ENCODE assay signal across 7 mouse cellular contexts in genomic region chr5:33628820-33629300, GRCm38 (mm10). TPM values are rescaled to one million over a fixed set of nuclear protein-coding genes. Genes with fewer than 3 reads are reported as not detected.
DNase-seq lines count a peak whose midpoint lies in the region; ATAC-seq and TF ChIP-seq lines count a peak whose summit lies in the region.

No protein-coding gene starts in this region.

- peak overlapping the region; percentile 96 for H3K27ac ChIP-seq in CH12.LX (ENCODE audit: insufficient read depth, low read depth)
- H3K27ac ChIP-seq in embryonic facial prominence, embryonic 12.5 days: peak overlapping the region; percentile 89
- peak overlapping the region; percentile 92 for H3K27ac ChIP-seq in heart, embryonic 11.5 days (ENCODE audit: low read depth, low read length)
- peak overlapping the region; percentile 86 for H3K27ac ChIP-seq in kidney, embryonic 16.5 days (ENCODE audit: low read length)
- peak overlapping the region; percentile 88 for H3K27ac ChIP-seq in lung, embryonic 14.5 days (ENCODE audit: low read depth)

- H3K9me3 ChIP-seq in CH12.LX (replicated peaks; ENCODE audit: low read length): no peaks in the 10 kb centered on the region
- no peaks in the 10 kb centered on the region for H3K9me3 ChIP-seq in embryonic facial prominence, embryonic 12.5 days
- no peaks in the 10 kb centered on the region for H3K9me3 ChIP-seq in heart, embryonic 11.5 days (replicated peaks; ENCODE audit: control insufficient read depth, low read length)
- no peaks in the 10 kb centered on the region for H3K9me3 ChIP-seq in kidney, embryonic 16.5 days (ENCODE audit: low read length)
- no peaks in the 10 kb centered on the region for H3K9me3 ChIP-seq in lung, embryonic 14.5 days (ENCODE audit: low read depth, low read length)

- peaks cover 0 to 26% of the 10 kb centered on the region in 2 experiments for H3K36me3 ChIP-seq in CH12.LX (replicated peaks in 1 of 2; ENCODE audit: control insufficient read depth in 1 of 2, insufficient read depth in 1 of 2, low read length in 1 of 2)
- no peaks in the 10 kb centered on the region for H3K36me3 ChIP-seq in embryonic facial prominence, embryonic 12.5 days
- H3K36me3 ChIP-seq in heart, embryonic 11.5 days (ENCODE audit: control insufficient read depth, insufficient read depth, low read length): no peaks in the 10 kb centered on the region
- H3K36me3 ChIP-seq in kidney, embryonic 16.5 days (ENCODE audit: insufficient read depth, low read length): no peaks in the 10 kb centered on the region
- H3K36me3 ChIP-seq in lung, embryonic 14.5 days (ENCODE audit: insufficient read depth): no peaks in the 10 kb centered on the region

- ATAC-seq in embryonic facial prominence, embryonic 12.5 days (ENCODE audit: insufficient number of reproducible peaks, insufficient read depth, low FRiP score, low TSS enrichment): no peak; the same call in 1 of the 2 replicates
- peak; percentile 40; the same call in 1 of the 2 replicates for ATAC-seq in heart, embryonic 11.5 days (replicated peaks; ENCODE audit: insufficient number of reproducible peaks, low FRiP score, low TSS enrichment)
- ATAC-seq in kidney, embryonic 16.5 days (ENCODE audit: low FRiP score, low TSS enrichment): no peak
- ATAC-seq in lung, embryonic 14.5 days (ENCODE audit: insufficient read depth): no peak; the same call in 1 of the 2 replicates

- TF ChIP-seq RAD21 in CH12.LX (IDR thresholded peaks at IDR 0.05; ENCODE audit: low read depth, low read length): no peak

- peaks cover 3 to 43% of the 10 kb centered on the region in 2 experiments; a peak in 3 of 4 replicates for H3K4me1 ChIP-seq in CH12.LX (ENCODE audit: control insufficient read depth in 1 of 2, insufficient read depth in 2 of 2)
- peaks cover 17% of the 10 kb centered on the region for H3K4me1 ChIP-seq in embryonic facial prominence, embryonic 12.5 days
- peaks cover 14% of the 10 kb centered on the region for H3K4me1 ChIP-seq in heart, embryonic 11.5 days (ENCODE audit: control insufficient read depth, insufficient read depth, low read length)
- peaks cover 16% of the 10 kb centered on the region for H3K4me1 ChIP-seq in kidney, embryonic 16.5 days (ENCODE audit: insufficient read depth, low read length)
- peaks cover 9% of the 10 kb centered on the region for H3K4me1 ChIP-seq in lung, embryonic 14.5 days (ENCODE audit: insufficient read depth)

- no peak for TF ChIP-seq POLR2A in CH12.LX (IDR thresholded peaks at IDR 0.05; ENCODE audit: low read depth, low read length)

- H3K4me3 ChIP-seq in CH12.LX (replicated peaks in 1 of 3; ENCODE audit: low read depth in 2 of 3, low read length in 2 of 3, poor library complexity in 1 of 3): peak overlapping the region; percentile 82 to 92 (median 86)
- H3K4me3 ChIP-seq in embryonic facial prominence, embryonic 12.5 days: peak overlapping the region; percentile 81
- peak overlapping the region; percentile 89 for H3K4me3 ChIP-seq in heart, embryonic 11.5 days (ENCODE audit: low read depth, low read length)
- H3K4me3 ChIP-seq in kidney, embryonic 16.5 days (ENCODE audit: low read length): peak overlapping the region; percentile 90
- H3K4me3 ChIP-seq in lung, embryonic 14.5 days (ENCODE audit: low read depth, low read length): peak overlapping the region; percentile 65

- no peak for TF ChIP-seq EP300 in CH12.LX (IDR thresholded peaks at IDR 0.05; ENCODE audit: low read length)

- dilution Hi-C loops in CH12.LX (cut with MboI; ENCODE audit: extremely low pct_ligation_motif_present, extremely low pct_unique_long_range_greater_than_20kb, low sequenced_read_pairs): no loop called here

- peaks cover 10% of the 10 kb centered on the region for H3K79me2 ChIP-seq in CH12.LX (replicated peaks; ENCODE audit: control insufficient read depth, extremely low read depth, insufficient read depth, poor library complexity, severe bottlenecking)

- DNase-seq in CH12.LX (ENCODE audit: extremely low read depth) (peak; percentile 57), R1 (ENCODE audit: low read depth, low spot score) (peak; percentile 77)
- DNase-seq in lung, embryonic 14.5 days: peak; percentile 68
- DNase-seq in ovary, postnatal 10 days (ENCODE audit: low spot score): peak; percentile 29

- TF ChIP-seq CTCF in CH12.LX (conservative IDR thresholded peaks at IDR 0.05 in 1 of 2, IDR thresholded peaks at IDR 0.05 in 1 of 2; ENCODE audit: low read depth in 2 of 2, low read length in 2 of 2): no peak
- TF ChIP-seq CTCF in lung, embryonic 14.5 days (IDR thresholded peaks at IDR 0.05; ENCODE audit: low read depth): no peak

- H3K27me3 ChIP-seq in CH12.LX (replicated peaks): no peaks in the 10 kb centered on the region
- H3K27me3 ChIP-seq in embryonic facial prominence, embryonic 12.5 days: no peaks in the 10 kb centered on the region
- no peaks in the 10 kb centered on the region for H3K27me3 ChIP-seq in heart, embryonic 11.5 days (ENCODE audit: control insufficient read depth, insufficient read depth, low read length)
- H3K27me3 ChIP-seq in kidney, embryonic 16.5 days (ENCODE audit: insufficient read depth, low read length): no peaks in the 10 kb centered on the region
- no peaks in the 10 kb centered on the region for H3K27me3 ChIP-seq in lung, embryonic 14.5 days (ENCODE audit: insufficient read depth, low read length)

- in situ Hi-C loops in CH12.LX (cut with MboI; ENCODE audit: low pct_ligation_motif_present, low pct_unique_long_range_greater_than_20kb, low sequenced_read_pairs): no loop called here

- peak overlapping the region; percentile 10; the same call in 1 of the 2 replicates for H3K4me2 ChIP-seq in CH12.LX (ENCODE audit: insufficient read depth, low read depth, poor library complexity, severe bottlenecking)
- peak overlapping the region; percentile 78 for H3K4me2 ChIP-seq in embryonic facial prominence, embryonic 12.5 days (replicated peaks)
- peak overlapping the region; percentile 63 for H3K4me2 ChIP-seq in heart, embryonic 11.5 days
- peak overlapping the region; percentile 79 for H3K4me2 ChIP-seq in kidney, embryonic 16.5 days (replicated peaks; ENCODE audit: low read depth, low read length)
- peak overlapping the region; percentile 83 for H3K4me2 ChIP-seq in lung, embryonic 14.5 days

- H3K9ac ChIP-seq in CH12.LX (ENCODE audit: insufficient read depth, low read depth): peak overlapping the region; percentile 88
- H3K9ac ChIP-seq in embryonic facial prominence, embryonic 12.5 days: peak overlapping the region; percentile 79
- H3K9ac ChIP-seq in heart, embryonic 11.5 days (ENCODE audit: low read depth, low read length): peak overlapping the region; percentile 88
- peak overlapping the region; percentile 79 for H3K9ac ChIP-seq in kidney, embryonic 16.5 days (replicated peaks; ENCODE audit: low read length)
- peak overlapping the region; percentile 68 for H3K9ac ChIP-seq in lung, embryonic 14.5 days

- WGBS in embryonic facial prominence, embryonic 12.5 days: under 1% methylated on average over 24 of the region's 24 CpGs
- WGBS in heart, embryonic 11.5 days (ENCODE audit: insufficient replicate concordance): 0% methylated on average over 24 of the region's 24 CpGs
- WGBS in kidney, embryonic 16.5 days: 0% methylated on average over 24 of the region's 24 CpGs
- WGBS in lung, embryonic 14.5 days: under 1% methylated on average over 24 of the region's 24 CpGs

RNA-seq across cellular contexts. Expression of gene Fam53a, which starts 0.6 kb away (rescaled TPM):
- total RNA-seq in CH12.LX (2012; rRNA removed) (27.9 and 29.2 TPM in 2 replicates), CH12.LX (2014; rRNA removed) (25.1 and 26.6 TPM in 2 replicates)
- polyA plus RNA-seq in CH12.LX (2012; ENCODE audit: insufficient read length, low read depth): 32.9 and 33.4 TPM in 2 replicates
- polyA plus RNA-seq in embryonic facial prominence, embryonic 12.5 days (2016; fragmentation: Nextera tagmentation; extraction: Ambion mirVana): 72.9 and 74.6 TPM in 2 replicates
- polyA plus RNA-seq in heart, embryonic 11.5 days (2014; fragmentation: Nextera tagmentation; extraction: Ambion mirVana): 56.6 and 59.5 TPM in 2 replicates
- polyA plus RNA-seq in kidney, embryonic 16.5 days (2015; fragmentation: Nextera tagmentation; extraction: Ambion mirVana): 62.6 and 65.7 TPM in 2 replicates
- polyA plus RNA-seq in lung, embryonic 14.5 days (2014; fragmentation: Nextera tagmentation; extraction: Ambion mirVana): 63.5 and 64.4 TPM in 2 replicates

RNA-seq across cellular contexts. Expression of gene Gm9903, which starts 0.9 kb away (rescaled TPM):
- total RNA-seq in CH12.LX (2012; rRNA removed): 0.08 and 0.21 TPM in 2 replicates
- 0.16 and 0.22 TPM in 2 replicates for total RNA-seq in CH12.LX (2014; rRNA removed)
- polyA plus RNA-seq in CH12.LX (2012; ENCODE audit: insufficient read length, low read depth): 0.26 TPM in 1 of 2 replicates, not detected in the other
- polyA plus RNA-seq in embryonic facial prominence, embryonic 12.5 days (2016; fragmentation: Nextera tagmentation; extraction: Ambion mirVana): 0.38 and 0.83 TPM in 2 replicates
- polyA plus RNA-seq in heart, embryonic 11.5 days (2014; fragmentation: Nextera tagmentation; extraction: Ambion mirVana): 1.5 and 2.0 TPM in 2 replicates
- polyA plus RNA-seq in kidney, embryonic 16.5 days (2015; fragmentation: Nextera tagmentation; extraction: Ambion mirVana): 0.29 and 0.58 TPM in 2 replicates
- 0.26 and 0.31 TPM in 2 replicates for polyA plus RNA-seq in lung, embryonic 14.5 days (2014; fragmentation: Nextera tagmentation; extraction: Ambion mirVana)

RNA-seq across cellular contexts. Expression of gene Slbp, which starts 23.5 kb away (rescaled TPM):
- total RNA-seq in CH12.LX (2012; rRNA removed) (85.4 and 111 TPM in 2 replicates), CH12.LX (2014; rRNA removed) (263 and 284 TPM in 2 replicates)
- polyA plus RNA-seq in CH12.LX (2012; ENCODE audit: insufficient read length, low read depth): 117 and 148 TPM in 2 replicates
- polyA plus RNA-seq in embryonic facial prominence, embryonic 12.5 days (2016; fragmentation: Nextera tagmentation; extraction: Ambion mirVana): 265 and 270 TPM in 2 replicates
- polyA plus RNA-seq in heart, embryonic 11.5 days (2014; fragmentation: Nextera tagmentation; extraction: Ambion mirVana): 162 and 166 TPM in 2 replicates
- polyA plus RNA-seq in kidney, embryonic 16.5 days (2015; fragmentation: Nextera tagmentation; extraction: Ambion mirVana): 227 and 228 TPM in 2 replicates
- polyA plus RNA-seq in lung, embryonic 14.5 days (2014; fragmentation: Nextera tagmentation; extraction: Ambion mirVana): 265 and 275 TPM in 2 replicates

RNA-seq across cellular contexts. Expression of gene Tacc3, which starts 29.1 kb away (rescaled TPM):
- total RNA-seq in CH12.LX (2012; rRNA removed) (89.4 and 110 TPM in 2 replicates), CH12.LX (2014; rRNA removed) (186 and 202 TPM in 2 replicates)
- polyA plus RNA-seq in CH12.LX (2012; ENCODE audit: insufficient read length, low read depth): 160 and 175 TPM in 2 replicates
- polyA plus RNA-seq in embryonic facial prominence, embryonic 12.5 days (2016; fragmentation: Nextera tagmentation; extraction: Ambion mirVana): 227 and 249 TPM in 2 replicates
- 171 and 186 TPM in 2 replicates for polyA plus RNA-seq in heart, embryonic 11.5 days (2014; fragmentation: Nextera tagmentation; extraction: Ambion mirVana)
- 186 and 192 TPM in 2 replicates for polyA plus RNA-seq in kidney, embryonic 16.5 days (2015; fragmentation: Nextera tagmentation; extraction: Ambion mirVana)
- 254 and 261 TPM in 2 replicates for polyA plus RNA-seq in lung, embryonic 14.5 days (2014; fragmentation: Nextera tagmentation; extraction: Ambion mirVana)

RNA-seq across cellular contexts. Expression of gene Tmem129, which starts 29.4 kb away (rescaled TPM):
- total RNA-seq in CH12.LX (2012; rRNA removed) (14.8 and 15.2 TPM in 2 replicates), CH12.LX (2014; rRNA removed) (10.8 and 11.2 TPM in 2 replicates)
- polyA plus RNA-seq in CH12.LX (2012; ENCODE audit: insufficient read length, low read depth): 8.4 and 12.7 TPM in 2 replicates
- polyA plus RNA-seq in embryonic facial prominence, embryonic 12.5 days (2016; fragmentation: Nextera tagmentation; extraction: Ambion mirVana): 40.7 and 43.3 TPM in 2 replicates
- 41.5 and 42.3 TPM in 2 replicates for polyA plus RNA-seq in heart, embryonic 11.5 days (2014; fragmentation: Nextera tagmentation; extraction: Ambion mirVana)
- polyA plus RNA-seq in kidney, embryonic 16.5 days (2015; fragmentation: Nextera tagmentation; extraction: Ambion mirVana): 48.5 and 50.8 TPM in 2 replicates
- polyA plus RNA-seq in lung, embryonic 14.5 days (2014; fragmentation: Nextera tagmentation; extraction: Ambion mirVana): 38.3 and 39.7 TPM in 2 replicates

Comparison
In these comparisons a context has a peak if more than half of its experiments do, and no peak if none do; other contexts are left out.
1. H3K4me2 ChIP-seq: peak in every context shown above with its lines; median percentile 83 in lung, embryonic 14.5 days; 79 in kidney, embryonic 16.5 days; 78 in embryonic facial prominence, embryonic 12.5 days; 63 in heart, embryonic 11.5 days; 10 in CH12.LX.